Mouse (Mus musculus) heart, postnatal 0 days (tissue): ENCODE measurements around the gene Lhx4. TPM values are rescaled to one million over a fixed set of nuclear protein-coding genes. Genes with fewer than 3 reads are reported as not detected.

Source experiments
- ATAC-seq: fragments of 200-750 bp; cut with Nextera tagmentation; 2 replicates; pipeline ENCODE4 v1.8.0; 2017; ENCODE audit warnings: low read depth, moderate number of reproducible peaks, moderate library complexity; ENCODE audit not compliant: insufficient read depth
- DNase-seq: peaks from one replicate; pipeline ENCODE4 v3.0.0-alpha.2; 2016; ENCODE audit warnings: low spot score
- H3K27ac ChIP-seq: fragments of 300-500 bp; sonication (generic); 2 replicates; pipeline ENCODE4 v1.5.1; 2014; ENCODE audit warnings: low read depth, mild to moderate bottlenecking
- H3K27me3 ChIP-seq: fragments of 300-500 bp; sonication (generic); 2 replicates; pipeline ENCODE4 v1.6.1; 2014; ENCODE audit warnings: low read length, mixed read lengths; ENCODE audit not compliant: control insufficient read depth, insufficient read depth
- H3K36me3 ChIP-seq: fragments of 300-500 bp; sonication (generic); replicated peaks from 2 replicates; pipeline ENCODE4 v1.6.1; 2014; ENCODE audit warnings: low read length, mixed read lengths; ENCODE audit not compliant: control insufficient read depth, insufficient read depth
- H3K4me1 ChIP-seq: fragments of 300-500 bp; sonication (generic); 2 replicates; pipeline ENCODE4 v1.6.1; 2014; ENCODE audit warnings: antibody characterized with exemption; ENCODE audit not compliant: control insufficient read depth, insufficient read depth
- H3K4me2 ChIP-seq: fragments of 300-500 bp; sonication (generic); 2 replicates; pipeline ENCODE4 v1.6.1; 2014; ENCODE audit warnings: low read depth, mild to moderate bottlenecking, low read length, moderate library complexity
- H3K4me3 ChIP-seq: fragments of 300-500 bp; sonication (generic); 2 replicates; pipeline ENCODE4 v1.5.1; 2014; ENCODE audit warnings: low read depth, low read length
- H3K9ac ChIP-seq: fragments of 300-500 bp; sonication (generic); replicated peaks from 2 replicates; pipeline ENCODE4 v1.6.1; 2014; ENCODE audit warnings: low read depth, low read length, mixed read lengths
- H3K9me3 ChIP-seq: fragments of 300-500 bp; sonication (generic); replicated peaks from 2 replicates; pipeline ENCODE4 v1.6.1; 2016; ENCODE audit warnings: low read length; ENCODE audit not compliant: control insufficient read depth
- CTCF ChIP-seq: IDR thresholded peaks from 2 replicates; pipeline ENCODE4 v1.5.1; 2016; ENCODE audit warnings: antibody characterized with exemption, control low read depth, low read depth
- EP300 ChIP-seq: IDR thresholded peaks from 2 replicates; pipeline ENCODE4 v1.6.1; 2016; ENCODE audit warnings: antibody characterized with exemption, low read depth
- WGBS: fragments of 180-500 bp; shearing (Covaris S2); extraction: QIAGEN DNeasy Blood & Tissue Kit; methylation state at CpG from one replicate; pipeline ENCODE4 v1.1.7; 2014; 5-methylcytosine and 5-hydroxymethylcytosine counted together
- polyA plus RNA-seq: library from polyadenylated mRNA; unstranded; fragments of >200 nt; fragmentation: Nextera tagmentation; extraction: Ambion mirVana; gene quantifications from 2 replicates; pipeline ENCODE4 v1.2.1, GENCODE M21; 2015
- total RNA-seq: library from RNA; depleted of rRNA; stranded (reverse); fragments of >200 nt; gene quantifications from 2 replicates; pipeline ENCODE4 v1.2.3, GENCODE M21; 2014; ENCODE audit warnings: low replicate concordance

The Lhx4 gene
- total and polyA plus RNA-seq, 2 experiments from 2014 or later, result not detected

DNA sequence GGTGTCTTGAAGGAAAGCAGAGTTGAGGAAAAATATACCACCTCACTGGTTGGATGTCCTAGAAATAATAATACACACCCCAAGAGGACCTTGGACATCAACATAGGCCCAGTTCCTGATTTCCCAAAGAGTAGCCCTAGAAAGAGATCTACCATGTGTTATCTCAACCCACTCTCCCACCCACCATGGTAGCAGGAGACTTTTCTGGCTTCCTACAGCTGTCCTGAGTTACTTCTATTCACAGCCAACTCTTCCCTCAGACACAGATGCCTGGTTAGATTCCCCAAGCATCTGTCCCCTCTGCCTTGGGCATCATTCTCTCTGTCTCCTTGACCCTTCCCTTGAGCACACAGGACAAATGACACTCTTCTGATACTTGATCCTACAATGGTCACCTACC lies 36.1 kb downstream of the Lhx4 start:
- Histone ChIP-seq H3K9me3 (no peaks in the 10 kb centered on the region), H3K4me1 (no peaks in the 10 kb centered on the region), H3K27ac (no peak overlapping the region), H3K4me2 (no peak overlapping the region), H3K4me3 (no peak overlapping the region), H3K9ac (no peak overlapping the region), H3K27me3 (peaks cover 6% of the 10 kb centered on the region; the same call in 1 of the 2 replicates), H3K36me3 (no peaks in the 10 kb centered on the region)
- ATAC-seq, result no peak
- DNase-seq, result no peak
- no peak for TF ChIP-seq EP300
- no peak for TF ChIP-seq CTCF

DNA sequence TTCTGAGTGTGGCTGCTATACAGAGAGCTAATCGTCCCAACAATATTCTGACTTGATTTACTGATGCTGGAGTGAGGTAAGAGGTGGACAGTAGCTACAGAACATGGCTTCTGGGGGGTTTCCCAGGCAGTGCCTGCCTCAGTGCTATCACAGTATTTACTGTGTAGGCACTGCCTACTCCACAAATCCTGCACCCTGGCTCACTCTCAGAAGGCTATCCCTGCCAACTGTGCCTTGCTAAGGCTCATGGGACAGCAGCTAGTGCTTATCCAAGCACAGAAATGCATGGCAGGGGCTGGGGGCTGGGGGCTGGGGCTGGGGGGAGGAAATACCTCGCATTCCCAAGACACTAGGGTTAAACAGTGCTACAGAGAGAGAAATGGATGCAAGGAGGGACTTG lies 38.2 kb downstream of the Lhx4 start:
- Histone ChIP-seq H3K4me1 (no peaks in the 10 kb centered on the region), H3K4me3 (no peak overlapping the region), H3K36me3 (no peaks in the 10 kb centered on the region), H3K9me3 (no peaks in the 10 kb centered on the region), H3K27me3 (no peaks in the 10 kb centered on the region), H3K27ac (no peak overlapping the region), H3K4me2 (no peak overlapping the region), H3K9ac (no peak overlapping the region)
- TF ChIP-seq CTCF, result no peak
- no peak for TF ChIP-seq EP300
- 39% methylated on average over 2 of the region's 2 CpGs for WGBS
- ATAC-seq (no peak), DNase-seq (no peak)

DNA sequence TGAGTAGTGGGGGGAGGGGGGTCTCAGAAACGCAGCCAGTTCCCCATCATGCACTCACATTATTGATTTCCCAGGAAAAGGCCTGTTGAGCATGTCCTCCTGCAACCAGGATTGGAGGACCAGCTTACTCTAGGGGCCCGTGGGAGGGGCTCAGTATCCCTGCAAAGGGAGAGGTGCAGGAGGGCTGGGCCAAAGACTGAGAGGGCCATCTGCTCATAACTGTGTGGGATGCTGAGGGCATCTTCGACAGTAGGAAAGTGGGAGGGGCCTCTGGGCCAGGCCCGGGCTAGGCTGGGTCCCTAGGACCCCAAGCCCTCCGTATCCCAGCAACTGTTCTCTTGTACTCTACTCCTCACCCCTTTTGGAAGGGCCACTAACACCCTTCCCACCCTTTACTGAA lies 47.3 kb downstream of the Lhx4 start:
- Histone ChIP-seq H3K27me3 (no peaks in the 10 kb centered on the region), H3K36me3 (no peaks in the 10 kb centered on the region), H3K9me3 (no peaks in the 10 kb centered on the region), H3K9ac (no peak overlapping the region), H3K27ac (no peak overlapping the region), H3K4me1 (no peaks in the 10 kb centered on the region), H3K4me2 (no peak overlapping the region), H3K4me3 (no peak overlapping the region)
- no peak for TF ChIP-seq CTCF
- 58% methylated on average over 5 of the region's 5 CpGs for WGBS
- DNase-seq, result no peak
- no peak for ATAC-seq

DNA sequence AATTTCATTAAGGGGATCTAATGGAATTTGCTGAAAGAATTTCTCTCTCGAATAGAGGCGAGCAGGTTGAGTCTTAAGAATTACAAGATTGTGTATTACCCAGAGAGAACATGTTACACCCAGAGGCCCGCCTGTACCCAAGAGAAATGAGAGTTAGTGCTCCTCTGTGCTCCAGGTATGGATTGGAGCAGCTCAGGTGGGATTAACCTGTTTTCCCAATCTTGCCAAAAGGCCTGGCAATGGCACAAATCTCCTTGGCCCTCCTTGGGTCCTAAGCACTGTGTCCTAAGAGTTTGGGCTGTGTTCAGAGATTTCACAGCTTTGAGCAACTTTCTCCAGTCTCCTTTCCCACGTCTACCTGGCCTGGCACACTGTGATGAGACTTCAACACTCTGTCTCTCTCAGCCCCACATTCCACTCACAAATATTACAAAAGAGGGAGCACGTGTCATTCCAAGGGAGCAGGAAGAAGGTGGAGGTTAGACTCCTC lies 48.2 kb downstream of the Lhx4 start:
- Histone ChIP-seq H3K9ac (no peak overlapping the region), H3K36me3 (no peaks in the 10 kb centered on the region), H3K9me3 (no peaks in the 10 kb centered on the region), H3K4me3 (no peak overlapping the region), H3K27me3 (no peaks in the 10 kb centered on the region), H3K27ac (no peak overlapping the region), H3K4me1 (no peaks in the 10 kb centered on the region), H3K4me2 (no peak overlapping the region)
- ATAC-seq (no peak), DNase-seq (no peak)
- TF ChIP-seq CTCF, result no peak
- no peak for TF ChIP-seq EP300
- 76% methylated on average over 5 of the region's 5 CpGs for WGBS

DNA sequence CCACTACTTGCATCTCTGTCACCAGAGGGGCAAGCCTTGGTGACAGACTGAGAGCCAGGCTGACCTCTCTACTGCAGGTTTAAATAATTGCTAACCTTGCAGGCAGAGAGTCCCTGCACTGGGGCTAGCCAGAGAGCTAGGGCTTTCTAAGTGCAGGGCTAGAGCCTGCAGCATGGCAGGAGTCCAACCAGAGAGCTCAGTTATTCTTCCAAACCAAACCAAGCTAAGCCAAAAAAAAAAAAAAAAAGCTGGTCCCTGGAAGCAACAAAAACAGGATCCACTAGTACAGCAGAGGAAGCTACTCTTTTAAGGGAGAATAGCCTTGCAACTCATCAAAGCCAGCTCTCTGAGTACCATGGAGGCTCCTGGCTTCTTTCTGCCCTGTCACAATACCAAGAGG lies 50.6 kb downstream of the Lhx4 start:
- TF ChIP-seq EP300 (no peak), CTCF (no peak)
- ATAC-seq, result no peak
- Histone ChIP-seq H3K36me3 (no peaks in the 10 kb centered on the region), H3K27ac (no peak overlapping the region), H3K4me2 (no peak overlapping the region), H3K4me1 (0 out of 2 replicates have a peak, but pooled peaks cover 2% of the 10 kb centered on the region), H3K9me3 (no peaks in the 10 kb centered on the region), H3K4me3 (no peak overlapping the region), H3K9ac (no peak overlapping the region), H3K27me3 (no peaks in the 10 kb centered on the region)
- no peak for DNase-seq

DNA sequence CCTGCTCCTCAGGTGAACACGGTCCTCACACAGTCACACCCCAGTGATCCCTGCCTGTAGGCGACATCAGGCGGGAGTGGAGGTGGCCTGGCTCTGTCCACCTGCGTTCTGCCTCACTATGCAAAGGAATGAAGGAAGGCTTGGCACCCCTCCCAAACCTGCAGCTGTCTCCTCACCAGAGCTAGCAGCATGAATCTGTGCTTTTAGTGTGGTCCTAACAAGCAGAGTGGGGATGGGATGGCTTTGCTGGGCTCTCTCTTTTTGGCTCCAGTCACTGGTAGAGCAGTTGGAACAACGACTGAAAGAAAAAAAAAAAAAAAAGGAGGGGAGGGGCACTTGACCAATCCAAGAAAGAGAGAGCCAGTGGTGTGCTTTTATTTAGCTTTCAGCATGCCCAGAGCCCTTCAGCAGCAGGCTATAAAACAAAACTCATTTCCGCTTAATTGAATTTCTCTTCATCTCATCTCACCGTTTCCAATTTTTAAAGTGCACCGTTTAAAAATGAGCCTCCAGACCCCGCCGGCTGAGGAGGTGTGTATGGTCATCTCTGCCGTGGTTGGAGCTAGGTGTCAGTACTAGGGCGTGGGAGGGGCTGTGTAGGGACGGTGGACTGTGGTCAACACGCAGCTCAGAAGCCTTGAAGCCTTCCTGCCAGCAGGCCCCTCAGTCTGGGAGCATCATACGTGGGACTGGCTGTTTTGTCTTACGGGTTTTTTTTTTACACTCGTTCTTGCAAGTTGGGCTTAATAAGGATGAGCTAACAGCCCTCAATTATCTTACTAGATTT lies 52.9 kb downstream of the Lhx4 start:
- no peaks in the 10 kb centered on the region for H3K9me3 ChIP-seq
- WGBS, result 68% methylated on average over 17 of the region's 17 CpGs
- ATAC-seq, result no peak

More for the DNA sequence above, 52.9 kb downstream of the Lhx4 start:
- Histone ChIP-seq H3K36me3 (no peaks in the 10 kb centered on the region), H3K4me3 (no peak overlapping the region), H3K9ac (no peak overlapping the region), H3K4me2 (no peak overlapping the region), H3K4me1 (0 out of 2 replicates have a peak, but pooled peaks cover 5% of the 10 kb centered on the region), H3K27ac (no peak overlapping the region), H3K27me3 (no peaks in the 10 kb centered on the region)
- no peak for TF ChIP-seq EP300
- TF ChIP-seq CTCF, result no peak
- no peak for DNase-seq
